11 mouse cellular contexts compared by ENCODE assay signal in the genomic region with DNA sequence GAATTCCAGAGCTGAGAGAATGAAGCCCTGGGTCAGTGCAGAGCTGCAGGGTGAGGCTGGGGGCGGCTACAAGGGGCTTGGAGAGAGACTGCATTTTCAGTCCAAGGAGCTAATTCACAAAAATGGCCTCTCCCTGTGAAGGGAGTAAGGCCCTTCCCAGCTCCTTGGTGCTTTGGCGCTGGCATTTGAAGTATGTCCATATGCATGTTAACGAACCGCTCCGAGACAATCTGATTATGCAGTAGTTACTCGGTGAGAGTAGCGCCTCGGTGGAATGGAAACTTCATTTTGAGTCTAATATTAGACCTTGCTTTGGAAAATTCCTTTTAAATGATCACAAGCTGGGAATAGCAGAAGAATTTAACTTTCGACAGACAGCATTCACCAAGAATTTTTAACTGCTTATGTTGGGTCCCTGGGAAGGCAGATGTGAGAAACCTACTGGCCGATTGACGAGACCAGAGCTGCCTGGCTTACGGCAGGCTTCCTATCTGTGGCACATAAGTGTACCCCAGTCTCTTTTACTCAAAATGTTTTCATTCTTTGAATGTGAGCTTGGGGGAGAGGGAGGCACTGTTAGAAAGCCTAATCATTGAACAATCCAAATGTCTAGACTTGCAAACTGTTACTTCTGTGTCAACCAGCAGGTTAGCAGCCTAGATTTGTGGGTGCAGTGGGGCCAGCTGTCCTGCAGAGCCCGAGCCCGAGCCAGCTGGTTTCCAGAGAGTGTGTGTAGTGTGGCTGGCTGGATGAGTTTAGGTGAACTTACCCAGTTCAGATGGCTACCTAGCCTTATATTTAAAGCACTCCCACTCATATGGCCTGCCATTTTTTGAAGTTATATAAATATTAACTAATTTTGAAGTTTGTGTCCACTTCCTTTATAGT.
DNase-seq lines count a peak whose midpoint lies in the region; ATAC-seq lines count a peak whose summit lies in the region.
"Had no signal": no experiment of that assay in that cellular context is flagged by ENCODE, and none has a peak within 500 bp of the region (broad histone marks: within the 10 kb centered on the region; RNA-seq: fewer than 3 reads in every experiment).

No protein-coding gene starts in this region.

- no peak for DNase-seq in heart, postnatal 36 days
- peak; percentile 56 for DNase-seq in spleen, postnatal 10 days (ENCODE audit: low spot score in 2 of 2)
- no peak for DNase-seq in spleen, postnatal 14 days (ENCODE audit: low spot score in 2 of 2)
- no peak for DNase-seq in adrenal gland, adult 18-20 months (ENCODE audit: low spot score in 2 of 2)
- DNase-seq: B cell, adult 2 months; cerebellum, postnatal 25 days had no signal

- intact Hi-C loops in heart, postnatal 36 days (cut with DNase I): no loop called here

- no peaks in the 10 kb centered on the region for H3K36me3 ChIP-seq in heart, embryonic 12.5 days
- no peaks in the 10 kb centered on the region for H3K36me3 ChIP-seq in kidney, embryonic 16.5 days (ENCODE audit: insufficient read depth, low read length)
- H3K36me3 ChIP-seq in intestine, embryonic 15.5 days: no peaks in the 10 kb centered on the region

- WGBS in heart, embryonic 12.5 days: 36% methylated on average over 14 of the region's 14 CpGs
- 67% methylated on average over 14 of the region's 14 CpGs for WGBS in kidney, embryonic 16.5 days
- 69% methylated on average over 14 of the region's 14 CpGs for WGBS in intestine, embryonic 15.5 days

- H3K27ac ChIP-seq in heart, embryonic 12.5 days (ENCODE audit: poor library complexity, severe bottlenecking): peak overlapping the region; percentile 63
- H3K27ac ChIP-seq in kidney, embryonic 16.5 days (ENCODE audit: low read length): peak overlapping the region; percentile 44
- no peak overlapping the region for H3K27ac ChIP-seq in intestine, embryonic 15.5 days

- H3K4me2 ChIP-seq in heart, embryonic 12.5 days: peak overlapping the region; percentile 46
- H3K4me2 ChIP-seq in kidney, embryonic 16.5 days (replicated peaks; ENCODE audit: low read depth, low read length): no peak overlapping the region
- no peak overlapping the region for H3K4me2 ChIP-seq in intestine, embryonic 15.5 days (replicated peaks)

- H3K9me3 ChIP-seq in heart, embryonic 12.5 days (replicated peaks): no peaks in the 10 kb centered on the region
- H3K9me3 ChIP-seq in kidney, embryonic 16.5 days (ENCODE audit: low read length): no peaks in the 10 kb centered on the region
- no peaks in the 10 kb centered on the region for H3K9me3 ChIP-seq in intestine, embryonic 15.5 days

- ATAC-seq in heart, embryonic 12.5 days (ENCODE audit: insufficient number of reproducible peaks, low FRiP score): 0 out of 2 replicates have a peak, but pooled peaks have one; percentile 47
- ATAC-seq in kidney, embryonic 16.5 days (ENCODE audit: low FRiP score, low TSS enrichment): no peak
- no peak for ATAC-seq in intestine, embryonic 15.5 days
- ATAC-seq in megakaryocyte-erythroid progenitor cell, adult 5-6 weeks (replicated peaks; ENCODE audit: low FRiP score, low TSS enrichment, poor library complexity, severe bottlenecking): no peak
- ATAC-seq: lung, postnatal 0 days had no signal

- H3K4me3 ChIP-seq in heart, embryonic 12.5 days: no peak overlapping the region
- no peak overlapping the region for H3K4me3 ChIP-seq in kidney, embryonic 16.5 days (ENCODE audit: low read length)
- no peak overlapping the region for H3K4me3 ChIP-seq in intestine, embryonic 15.5 days (replicated peaks)

- 0 out of 2 replicates have a peak overlapping the region, but pooled peaks have one; percentile 20 for H3K9ac ChIP-seq in heart, embryonic 12.5 days
- no peak overlapping the region for H3K9ac ChIP-seq in kidney, embryonic 16.5 days (replicated peaks; ENCODE audit: low read length)
- H3K9ac ChIP-seq in intestine, embryonic 15.5 days: no peak overlapping the region

- no peaks in the 10 kb centered on the region for H3K27me3 ChIP-seq in heart, embryonic 12.5 days (replicated peaks)
- no peaks in the 10 kb centered on the region for H3K27me3 ChIP-seq in kidney, embryonic 16.5 days (ENCODE audit: insufficient read depth, low read length)
- H3K27me3 ChIP-seq in intestine, embryonic 15.5 days (replicated peaks): no peaks in the 10 kb centered on the region

- peaks cover 32% of the 10 kb centered on the region for H3K4me1 ChIP-seq in heart, embryonic 12.5 days (replicated peaks)
- H3K4me1 ChIP-seq in kidney, embryonic 16.5 days (ENCODE audit: insufficient read depth, low read length): peaks cover 14% of the 10 kb centered on the region
- no peaks in the 10 kb centered on the region for H3K4me1 ChIP-seq in intestine, embryonic 15.5 days (replicated peaks)

Comparison
In these comparisons a context has a peak if more than half of its experiments do, and no peak if none do; other contexts are left out.
1. DNase-seq: peak in spleen, postnatal 10 days (2 of 2); none in heart, postnatal 36 days (0 of 2), spleen, postnatal 14 days (0 of 2) and adrenal gland, adult 18-20 months (0 of 2).